Mouse (Mus musculus) brain, embryonic 18.5 days (tissue): ENCODE data around the gene Zfp687.

Experiments
- DNase-seq: peaks from one replicate; pipeline ENCODE4 v3.0.0-alpha.2; 2012; ENCODE audit warnings: low read depth, low spot score

Gene Zfp687

GRCm38 (mm10) chr3:94960322-94960721 is 54.9 kb downstream of the Zfp687 start:
- DNase-seq: no peak

GRCm38 (mm10) chr3:94959871-94960270 is 55.4 kb downstream of the Zfp687 start:
- DNase-seq: no peak

GRCm38 (mm10) chr3:94958295-94958694 is 57.0 kb downstream of the Zfp687 start:
- no peak for DNase-seq
